Mouse (Mus musculus) small intestine, adult 2 months (tissue): ENCODE data around the gene Pdcd1lg2.

ENCODE experiments used
- CTCF ChIP-seq: fragments of 200-500 bp; IDR thresholded peaks from 2 replicates; pipeline ENCODE4 v1.5.1; 2012; ENCODE audit warnings: low read depth, mild to moderate bottlenecking, control low read depth, inconsistent platforms, low read length, moderate library complexity, mixed read lengths; ENCODE audit not compliant: insufficient replicate concordance, insufficient read length; ENCODE audit errors: extremely low read depth
- POLR2A ChIP-seq: fragments of 200-500 bp; IDR thresholded peaks from 2 replicates; pipeline ENCODE4 v1.6.1; 2012; ENCODE audit warnings: low read depth, mild to moderate bottlenecking, control low read depth, inconsistent platforms, low read length, moderate library complexity

GRCm38 (mm10) chr19:29414513-29414912 is 3.8 kb downstream of the Pdcd1lg2 start:
- TF ChIP-seq POLR2A (no peak), CTCF (no peak)
